Mouse (Mus musculus) heart, postnatal 0 days (tissue): Measurements from ENCODE around the gene Glrx5.

ENCODE experiments used
- CTCF ChIP-seq: IDR thresholded peaks from 2 replicates; pipeline ENCODE4 v1.5.1; 2016; ENCODE audit warnings: antibody characterized with exemption, control low read depth, low read depth
- EP300 ChIP-seq: IDR thresholded peaks from 2 replicates; pipeline ENCODE4 v1.6.1; 2016; ENCODE audit warnings: antibody characterized with exemption, low read depth

GRCm38 (mm10) chr12:105091604-105092003 lies 59.1 kb downstream of the Glrx5 start:
- TF ChIP-seq CTCF (no peak), EP300 (no peak)
